Mouse (Mus musculus) liver, adult (tissue): ENCODE measurements around the gene Ms4a6c.

ENCODE experiments used
- GATA4 ChIP-seq: IDR thresholded peaks from 2 replicates; pipeline ENCODE4 v1.6.1; 2014; ENCODE audit warnings: mild to moderate bottlenecking, low read length; ENCODE audit not compliant: insufficient replicate concordance

The Ms4a6c gene

GRCm38 (mm10) chr19:11496361-11496760, 27.2 kb downstream of the Ms4a6c start:
- TF ChIP-seq GATA4: no peak

- no peak for TF ChIP-seq GATA4
Measured at GRCm38 (mm10) chr19:11500796-11501195, 31.6 kb downstream of the Ms4a6c start.

- TF ChIP-seq GATA4: no peak
Measured at GRCm38 (mm10) chr19:11501326-11501725, 32.2 kb downstream of the Ms4a6c start.

GRCm38 (mm10) chr19:11504857-11505256, 35.7 kb downstream of the Ms4a6c start:
- no peak for TF ChIP-seq GATA4

- TF ChIP-seq GATA4: no peak
Measured at GRCm38 (mm10) chr19:11513458-11513857, 44.3 kb downstream of the Ms4a6c start.

GRCm38 (mm10) chr19:11516246-11516645, 47.1 kb downstream of the Ms4a6c start, which contains the start of gene Ms4a6b:
Ms4a6b (plus strand) TSS chr19:11516512.
- TF ChIP-seq GATA4: no peak

GRCm38 (mm10) chr19:11516845-11517244, 47.7 kb downstream of the Ms4a6c start:
- TF ChIP-seq GATA4: no peak

GRCm38 (mm10) chr19:11520146-11520545, 51.0 kb downstream of the Ms4a6c start:
- TF ChIP-seq GATA4: no peak
